Mouse (Mus musculus): Measurements from ENCODE around the gene Chpf.

Gene Chpf

GRCm38 (mm10) chr1:75458789-75459684 lies 20.1 kb downstream of the Chpf start:
- DNase-seq (ENCODE audit: low spot score in 2 of 2): peak in 1 of 2 experiments; percentile 47

- peak in 1 of 2 experiments; percentile 51 for DNase-seq (ENCODE audit: low spot score in 2 of 2)
Measured at GRCm38 (mm10) chr1:75458025-75458788, 20.9 kb downstream of the Chpf start.

DNA sequence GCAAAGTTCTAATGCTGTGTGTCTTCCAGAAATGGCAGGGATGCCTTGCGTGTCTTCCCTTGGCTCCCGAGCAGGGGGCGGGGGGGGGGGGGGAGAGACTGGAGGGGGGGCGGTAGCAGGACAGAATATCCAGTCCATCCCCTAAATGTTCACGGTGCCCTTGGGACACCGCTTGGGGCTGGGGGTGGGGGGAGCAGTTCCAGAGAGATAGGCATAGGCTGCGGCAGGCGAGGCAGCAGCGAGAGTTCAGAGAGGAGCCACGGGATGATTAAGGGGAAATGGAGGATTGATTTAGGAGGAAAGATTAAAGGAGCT lies 21.4 kb downstream of the Chpf start:
- DNase-seq (ENCODE audit: low spot score in 2 of 2): no peak

- no peak for DNase-seq (ENCODE audit: low spot score in 2 of 2)
Measured at GRCm38 (mm10) chr1:75456746-75457564, 22.2 kb downstream of the Chpf start.

DNA sequence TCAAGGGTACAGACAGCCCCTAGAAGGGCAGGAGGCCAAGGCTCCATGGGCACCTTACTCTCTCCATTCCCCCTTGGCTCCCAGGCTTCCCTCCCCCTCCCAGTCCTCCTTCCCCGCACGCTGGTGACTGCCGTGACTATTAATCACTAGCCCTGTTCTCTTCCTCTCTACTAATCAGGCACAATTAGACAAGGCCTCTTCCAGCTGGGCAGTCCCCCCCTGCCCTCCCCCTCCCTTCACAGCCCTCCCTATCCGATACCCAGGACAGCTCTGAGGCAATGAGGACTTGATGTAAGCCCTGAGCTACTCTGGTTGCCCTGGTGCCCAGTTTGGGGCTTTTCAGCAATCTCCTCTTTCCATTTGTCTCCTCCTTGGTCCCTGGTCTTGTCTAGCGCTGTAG lies 23.2 kb downstream of the Chpf start:
- DNase-seq (ENCODE audit: low spot score in 2 of 2): no peak

DNA sequence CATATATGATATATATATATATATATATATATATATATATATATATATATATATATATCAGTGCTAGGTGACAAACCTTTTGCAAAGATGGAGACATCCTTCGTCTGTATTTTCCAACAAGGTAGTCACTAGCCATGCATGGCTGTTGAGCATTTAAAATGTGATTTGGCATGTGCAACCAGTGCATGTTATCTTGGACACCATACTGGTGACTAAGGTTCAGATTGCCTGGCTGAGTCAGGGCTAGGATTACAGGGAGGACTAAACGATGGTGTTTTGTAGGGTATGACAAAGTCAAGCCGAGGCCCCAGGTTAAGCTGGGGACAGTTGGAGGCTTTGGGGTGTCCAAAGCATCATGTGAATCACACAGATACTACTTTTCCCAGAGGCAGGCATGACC lies 23.7 kb downstream of the Chpf start:
- no peak for DNase-seq (ENCODE audit: low spot score in 2 of 2)

DNA sequence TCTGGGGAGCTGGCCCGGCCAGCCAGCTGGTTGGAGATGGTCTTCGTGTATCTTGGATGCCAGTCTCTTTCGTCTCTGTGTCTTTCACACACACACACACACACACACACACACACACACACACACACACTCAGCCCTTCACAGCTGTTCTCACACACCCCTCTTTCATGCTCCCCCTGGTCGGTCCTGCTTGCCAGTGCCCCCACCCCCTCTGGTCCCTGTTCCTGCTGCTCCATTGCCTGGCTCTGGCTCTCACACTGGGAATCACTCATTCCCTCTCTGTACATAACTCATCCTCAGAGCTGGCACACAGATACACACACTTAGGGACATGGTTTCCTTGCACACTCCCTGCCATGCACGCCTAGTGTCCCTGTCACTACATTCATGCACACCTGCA lies 27.2 kb downstream of the Chpf start:
- no peak for DNase-seq (ENCODE audit: low spot score in 2 of 2)

- no peak for DNase-seq (ENCODE audit: low spot score in 2 of 2)
Measured at GRCm38 (mm10) chr1:75450314-75451005, 28.6 kb downstream of the Chpf start, which contains the start of gene Asic4. TSS of gene Asic4 (plus strand) at chr1:75450436.

DNA sequence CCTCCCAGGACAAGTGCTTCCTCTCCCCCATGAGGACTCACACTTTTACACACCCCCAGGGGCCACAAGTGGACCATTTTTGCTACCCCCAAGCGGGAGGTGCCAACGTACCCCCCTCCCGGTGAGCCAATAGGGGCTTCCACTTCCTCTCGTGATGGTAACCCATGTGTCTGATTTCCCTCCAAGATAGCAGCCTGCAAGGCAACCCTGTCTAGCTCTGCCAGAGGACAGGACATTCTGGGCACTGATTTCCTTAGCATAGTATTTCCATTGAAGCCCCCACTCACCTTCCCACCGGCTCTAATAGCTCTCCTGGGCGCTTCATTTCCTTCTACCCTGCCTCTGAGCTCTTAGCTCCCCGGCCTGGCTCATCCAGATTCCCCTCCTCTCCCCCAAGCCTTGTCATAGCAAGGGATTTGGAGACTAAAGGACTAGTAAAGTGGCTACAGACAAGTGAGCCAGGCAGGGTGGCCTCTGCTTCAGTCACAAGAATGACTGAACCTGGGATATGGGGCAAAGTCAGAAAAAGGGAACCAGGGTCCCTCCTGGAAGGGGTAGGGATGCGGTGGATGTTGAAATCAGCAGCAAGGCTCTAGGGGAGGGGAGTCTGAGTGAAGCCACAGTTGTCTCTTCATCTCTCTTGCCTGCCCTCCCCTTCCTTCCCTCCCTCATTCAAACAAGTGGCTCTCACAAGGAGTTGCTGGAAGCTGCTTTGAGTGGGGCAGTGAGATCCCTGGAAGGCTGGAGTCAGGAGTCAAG lies 29.6 kb downstream of the Chpf start:
- no peak for DNase-seq (ENCODE audit: low spot score in 2 of 2)

DNA sequence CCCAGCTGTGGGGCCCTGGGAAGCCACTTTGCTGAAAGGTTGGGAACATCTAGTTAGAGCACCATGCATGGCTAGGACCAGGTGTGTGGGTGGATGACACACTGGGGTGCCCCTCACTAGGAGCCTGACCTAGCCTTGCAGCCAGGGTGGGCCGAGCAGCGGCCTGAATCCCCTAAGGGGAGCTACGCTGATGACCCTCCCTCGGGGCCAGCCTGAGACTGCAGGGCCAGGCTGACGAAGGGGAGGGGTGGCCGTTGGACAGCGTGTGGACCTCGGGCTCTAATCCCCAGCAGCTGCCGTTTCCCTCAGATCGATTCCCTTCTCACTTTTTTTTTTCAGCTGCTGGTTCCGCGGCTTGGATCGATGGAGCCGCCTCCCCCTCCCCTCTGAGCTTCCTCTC lies 30.2 kb downstream of the Chpf start:
- DNase-seq (ENCODE audit: low spot score in 2 of 2): no peak

GRCm38 (mm10) chr1:75448052-75448431 lies 31.1 kb downstream of the Chpf start:
- DNase-seq (ENCODE audit: low spot score in 2 of 2): no peak

DNA sequence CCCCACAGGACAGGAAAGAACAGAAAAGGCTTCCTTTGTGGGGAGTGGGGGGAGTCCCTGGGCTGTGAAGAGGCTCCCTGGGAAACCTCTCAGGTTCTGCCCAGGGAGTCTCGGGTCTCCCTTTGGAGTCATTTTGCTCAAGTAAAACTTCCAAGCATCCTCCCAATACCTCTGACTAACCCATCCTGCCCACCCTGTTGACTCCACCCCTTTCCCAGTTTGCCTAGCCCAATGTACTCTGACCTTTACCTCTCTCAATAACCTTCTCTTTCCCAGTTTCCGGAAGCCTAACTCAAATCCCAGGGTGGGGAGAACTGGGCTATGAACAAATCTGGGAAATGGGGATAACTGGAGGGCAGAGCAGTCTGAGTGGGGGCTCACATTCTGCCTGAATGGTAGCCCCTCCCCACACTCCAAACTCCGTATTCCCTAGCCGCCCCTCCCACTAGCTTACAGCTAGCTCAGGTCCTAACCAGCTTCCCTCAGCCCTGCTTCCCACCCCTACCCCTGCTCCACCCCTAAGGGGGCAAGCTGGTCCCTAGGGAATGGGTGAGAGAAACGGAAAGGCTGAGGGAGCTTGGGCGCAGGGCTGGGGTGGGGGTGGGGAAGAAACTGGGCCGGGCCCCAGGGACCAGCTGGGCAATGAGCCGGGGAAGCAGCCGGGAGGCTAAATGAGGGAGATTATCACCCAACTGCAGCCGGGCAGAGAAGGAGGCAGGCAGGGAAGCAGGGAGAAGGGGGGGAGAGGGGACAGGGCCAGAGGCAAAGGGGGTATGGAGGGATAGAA lies 31.6 kb downstream of the Chpf start:
- DNase-seq (ENCODE audit: low spot score in 2 of 2): no peak

DNA sequence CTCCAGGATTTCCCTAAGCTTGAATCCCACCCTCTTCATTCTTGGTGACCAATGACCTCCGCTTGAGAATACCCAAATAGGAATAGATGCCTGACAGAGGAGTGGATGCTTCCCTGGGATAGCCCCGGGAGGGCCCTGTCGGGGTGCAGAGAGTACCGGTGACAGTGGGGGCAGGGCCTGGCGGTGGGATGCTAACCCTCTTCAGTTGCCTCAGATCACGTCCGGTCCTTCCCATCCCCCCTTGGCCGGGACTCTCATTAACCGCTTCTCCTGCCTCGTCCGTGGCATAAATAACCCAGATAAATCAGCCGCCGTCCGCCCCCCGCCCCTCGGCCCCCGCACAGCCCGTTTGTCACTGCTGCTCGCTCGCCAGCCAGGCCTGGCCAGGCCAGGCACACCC lies 32.5 kb downstream of the Chpf start:
- DNase-seq (ENCODE audit: low spot score in 2 of 2): no peak

GRCm38 (mm10) chr1:75445751-75446611 lies 33.1 kb downstream of the Chpf start:
- peak in 1 of 2 experiments; percentile 74 for DNase-seq (ENCODE audit: low spot score in 2 of 2)

DNA sequence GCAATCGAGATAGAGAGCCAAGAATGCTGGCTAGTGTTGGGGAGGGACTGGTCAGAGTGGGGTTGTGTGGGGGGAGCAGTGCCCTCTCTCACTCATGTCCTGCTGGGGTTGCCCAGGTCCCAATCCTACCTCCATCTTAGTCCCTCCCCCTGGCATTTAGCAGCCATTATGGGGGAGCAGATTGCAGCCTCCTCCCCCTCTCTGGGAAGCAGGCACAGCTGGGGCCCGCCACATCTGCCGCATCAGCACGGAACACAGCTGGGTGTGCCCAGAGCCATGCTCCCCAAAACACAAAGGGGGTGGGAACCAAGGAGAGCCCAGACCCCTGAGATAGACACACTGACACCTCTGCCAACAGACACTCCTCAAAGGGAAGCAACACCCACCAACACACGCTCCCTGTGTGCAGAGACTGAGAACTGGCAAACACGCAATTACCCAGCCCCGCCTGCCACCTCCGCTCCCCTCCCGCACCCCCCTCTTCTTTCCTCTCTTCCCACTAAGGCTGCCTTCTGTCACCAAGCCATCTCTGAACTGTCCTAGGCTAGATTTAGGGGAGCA lies 33.9 kb downstream of the Chpf start:
- DNase-seq (ENCODE audit: low spot score in 2 of 2): peak in 1 of 2 experiments; percentile 55

DNA sequence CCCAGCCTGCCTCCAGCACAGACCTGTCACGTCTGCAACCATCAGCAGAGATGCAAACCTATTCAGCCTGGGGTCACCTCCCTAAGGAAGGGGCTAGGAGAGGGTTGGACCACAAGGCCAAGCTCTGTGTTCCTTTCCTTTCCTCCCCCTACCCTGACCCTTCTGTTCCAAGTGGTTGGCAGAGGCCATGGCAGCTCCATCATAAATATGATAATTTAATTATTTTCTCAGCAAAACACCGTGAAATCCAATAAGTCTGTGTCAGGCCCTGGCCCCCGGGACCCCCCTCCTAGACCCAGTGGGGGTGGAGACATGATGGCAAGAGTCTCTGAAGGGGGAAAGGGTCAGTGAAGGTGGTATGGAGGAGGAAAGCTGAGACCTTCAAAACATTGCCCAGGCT lies 34.9 kb downstream of the Chpf start:
- no peak for DNase-seq (ENCODE audit: low spot score in 2 of 2)

- DNase-seq (ENCODE audit: low spot score in 2 of 2): no peak
Measured at GRCm38 (mm10) chr1:75443247-75444024, 35.7 kb downstream of the Chpf start.

- DNase-seq (ENCODE audit: low spot score in 2 of 2): no peak
Measured at GRCm38 (mm10) chr1:75442811-75443210, 36.3 kb downstream of the Chpf start.

Data from frontal cortex, postnatal 10 days (tissue).